Mouse (Mus musculus): ENCODE data around the gene Tgm4. TPM values are rescaled to one million over a fixed set of nuclear protein-coding genes. Genes with fewer than 3 reads are reported as not detected.

Tgm4 gene
- polyA plus RNA-seq, 1 experiment from 2014 or later, result 0.18 TPM

DNA sequence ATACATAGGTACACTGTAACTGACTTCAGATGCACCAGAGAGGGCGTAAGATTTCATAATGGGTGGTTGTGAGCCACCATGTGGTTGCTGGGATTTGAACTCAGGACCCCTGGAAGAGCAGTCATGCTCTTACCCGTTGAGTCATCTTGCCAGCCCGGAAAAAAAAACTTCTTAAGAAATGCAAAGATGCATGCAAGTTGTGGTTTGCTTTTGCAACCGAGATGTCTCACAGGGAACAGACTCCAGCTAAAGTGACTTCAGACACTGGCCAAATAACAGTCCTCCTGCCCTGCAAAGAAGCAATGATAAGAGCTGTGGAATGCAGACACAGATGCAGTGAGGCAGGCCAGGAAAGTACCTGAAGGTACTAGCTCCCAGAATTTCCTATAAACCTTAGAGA lies 56.3 kb downstream of the Tgm4 start:
- H3K4me1 ChIP-seq (ENCODE audit: control insufficient read depth, insufficient read depth, low read length), result no peaks in the 10 kb centered on the region
- ATAC-seq (ENCODE audit: low read depth) (no peak), DNase-seq (ENCODE audit: low spot score) (no peak)
- no peak overlapping the region for H3K9ac ChIP-seq (ENCODE audit: low read depth, low read length)
- H3K4me2 ChIP-seq (ENCODE audit: low read depth, low read length), result no peak overlapping the region
- no peak overlapping the region for H3K4me3 ChIP-seq (ENCODE audit: low read depth, low read length)
- no peak overlapping the region for H3K27ac ChIP-seq (replicated peaks; ENCODE audit: low read depth, low read length)
- no peaks in the 10 kb centered on the region for H3K9me3 ChIP-seq (ENCODE audit: control insufficient read depth, low read length)
- H3K36me3 ChIP-seq (ENCODE audit: control insufficient read depth, insufficient read depth, low read length), result peaks cover 58% of the 10 kb centered on the region
- H3K27me3 ChIP-seq (replicated peaks; ENCODE audit: control insufficient read depth, insufficient read depth, low read length), result no peaks in the 10 kb centered on the region
- 83% methylated on average over 4 of the region's 4 CpGs for WGBS

DNA sequence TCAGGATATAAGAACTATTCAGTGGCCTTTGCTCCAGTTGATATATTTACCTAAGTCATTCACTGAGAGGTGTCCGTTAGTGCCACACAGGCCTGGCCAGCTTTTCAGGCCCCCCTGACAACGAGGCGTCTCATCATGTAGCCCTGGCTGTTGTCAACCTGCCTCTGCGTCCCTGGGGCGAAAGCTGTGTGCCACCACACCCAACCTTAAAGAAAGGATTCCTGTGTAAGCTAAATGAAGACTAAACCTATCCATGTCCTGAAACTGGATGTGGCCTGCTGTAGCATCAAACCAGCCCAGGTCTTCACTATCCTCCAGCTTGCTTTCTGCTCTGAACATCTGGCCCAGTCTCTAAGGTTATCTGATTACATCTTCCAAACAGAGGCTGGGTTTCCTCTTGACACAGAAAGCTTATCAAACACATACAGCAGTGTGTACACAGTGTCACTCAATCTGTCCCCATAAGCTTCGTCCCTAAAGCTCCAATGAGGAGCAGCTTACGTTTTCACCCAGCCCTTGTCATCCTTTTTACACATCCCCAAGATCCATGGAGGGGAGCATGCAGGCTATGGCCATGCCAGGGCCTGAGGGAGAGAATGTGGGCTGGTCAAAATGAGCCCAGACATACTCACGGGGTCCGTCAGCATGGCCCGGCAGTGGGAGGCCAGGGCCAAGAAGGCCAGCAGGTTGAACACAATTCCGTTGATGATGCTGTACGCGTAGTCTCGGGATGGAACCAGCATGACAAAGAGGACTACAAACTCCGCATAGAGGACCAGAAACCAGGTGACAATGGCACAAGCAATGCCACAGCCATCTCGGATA lies 65.3 kb downstream of the Tgm4 start:
- DNase-seq (ENCODE audit: low spot score), result no peak
- ATAC-seq (ENCODE audit: low read depth), result no peak
- Histone ChIP-seq H3K9ac (ENCODE audit: low read depth, low read length) (no peak overlapping the region), H3K4me2 (ENCODE audit: low read depth, low read length) (no peak overlapping the region), H3K27me3 (replicated peaks; ENCODE audit: control insufficient read depth, insufficient read depth, low read length) (no peaks in the 10 kb centered on the region), H3K36me3 (ENCODE audit: control insufficient read depth, insufficient read depth, low read length) (peaks cover 57% of the 10 kb centered on the region), H3K9me3 (ENCODE audit: control insufficient read depth, low read length) (no peaks in the 10 kb centered on the region), H3K4me3 (ENCODE audit: low read depth, low read length) (no peak overlapping the region), H3K27ac (replicated peaks; ENCODE audit: low read depth, low read length) (no peak overlapping the region), H3K4me1 (ENCODE audit: control insufficient read depth, insufficient read depth, low read length) (no peaks in the 10 kb centered on the region)
- WGBS, result 93% methylated on average over 16 of the region's 16 CpGs

- ATAC-seq (ENCODE audit: low read depth) (no peak), DNase-seq (ENCODE audit: low spot score) (no peak)
- Histone ChIP-seq H3K27ac (replicated peaks; ENCODE audit: low read depth, low read length) (no peak overlapping the region), H3K4me1 (ENCODE audit: control insufficient read depth, insufficient read depth, low read length) (no peaks in the 10 kb centered on the region), H3K27me3 (replicated peaks; ENCODE audit: control insufficient read depth, insufficient read depth, low read length) (no peaks in the 10 kb centered on the region), H3K36me3 (ENCODE audit: control insufficient read depth, insufficient read depth, low read length) (peaks cover 37% of the 10 kb centered on the region), H3K9ac (ENCODE audit: low read depth, low read length) (no peak overlapping the region), H3K4me2 (ENCODE audit: low read depth, low read length) (no peak overlapping the region), H3K4me3 (ENCODE audit: low read depth, low read length) (no peak overlapping the region), H3K9me3 (ENCODE audit: control insufficient read depth, low read length) (no peaks in the 10 kb centered on the region)
Observed at GRCm38 (mm10) chr9:123103425-123103824, 68.9 kb downstream of the Tgm4 start.

DNA sequence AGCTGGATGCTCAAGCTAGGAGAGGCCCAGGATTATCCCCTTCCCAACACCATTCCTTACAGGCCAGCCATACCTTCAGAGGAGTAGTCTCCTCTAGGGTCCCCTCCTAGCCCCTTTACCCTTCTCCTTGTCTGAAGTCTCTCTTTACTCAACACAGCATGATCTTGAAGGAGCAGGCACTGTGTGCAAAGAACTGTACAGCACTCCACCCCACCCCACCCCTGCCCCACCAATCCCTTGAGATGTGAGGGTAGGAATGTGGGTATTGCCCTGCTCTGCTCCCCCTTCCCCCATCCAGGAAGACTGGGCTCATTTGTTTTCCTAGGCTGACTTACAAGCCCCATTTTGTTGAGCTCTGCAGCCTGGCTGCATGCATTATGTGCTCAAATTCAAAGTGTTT lies 69.8 kb downstream of the Tgm4 start:
- H3K4me3 ChIP-seq (ENCODE audit: low read depth, low read length), result no peak overlapping the region
- no peak for ATAC-seq (ENCODE audit: low read depth)
- H3K4me2 ChIP-seq (ENCODE audit: low read depth, low read length), result no peak overlapping the region
- no peak for DNase-seq (ENCODE audit: low spot score)
- H3K27ac ChIP-seq (replicated peaks; ENCODE audit: low read depth, low read length), result no peak overlapping the region
- H3K9ac ChIP-seq (ENCODE audit: low read depth, low read length), result no peak overlapping the region
- no peaks in the 10 kb centered on the region for H3K9me3 ChIP-seq (ENCODE audit: control insufficient read depth, low read length)
- H3K36me3 ChIP-seq (ENCODE audit: control insufficient read depth, insufficient read depth, low read length), result peaks cover 28% of the 10 kb centered on the region
- H3K27me3 ChIP-seq (replicated peaks; ENCODE audit: control insufficient read depth, insufficient read depth, low read length), result no peaks in the 10 kb centered on the region
- no peaks in the 10 kb centered on the region for H3K4me1 ChIP-seq (ENCODE audit: control insufficient read depth, insufficient read depth, low read length)

DNA sequence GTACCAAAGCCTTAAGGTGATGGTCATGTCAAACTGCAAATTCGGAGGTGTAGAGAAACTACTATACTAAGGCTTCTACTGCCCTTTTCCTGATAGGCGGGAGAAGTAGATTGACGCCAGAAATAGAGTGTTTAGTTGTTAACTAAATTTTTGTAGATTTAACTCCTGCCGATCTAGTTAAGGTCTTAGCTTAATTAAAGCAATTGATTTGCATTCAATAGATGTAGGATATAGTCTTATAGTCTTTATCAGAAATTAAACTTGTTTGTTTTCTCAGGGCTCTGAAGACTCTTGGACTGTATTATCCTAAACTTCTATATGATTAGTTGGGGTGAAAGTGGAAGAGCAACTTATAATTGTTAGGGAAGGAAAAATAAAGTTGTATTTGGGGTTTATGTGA lies 72.7 kb downstream of the Tgm4 start:
- Histone ChIP-seq H3K9ac (ENCODE audit: low read depth, low read length) (no peak overlapping the region), H3K4me3 (ENCODE audit: low read depth, low read length) (no peak overlapping the region), H3K36me3 (ENCODE audit: control insufficient read depth, insufficient read depth, low read length) (peaks cover 15% of the 10 kb centered on the region; the same call in 1 of the 2 replicates), H3K27me3 (replicated peaks; ENCODE audit: control insufficient read depth, insufficient read depth, low read length) (no peaks in the 10 kb centered on the region), H3K4me2 (ENCODE audit: low read depth, low read length) (no peak overlapping the region), H3K27ac (replicated peaks; ENCODE audit: low read depth, low read length) (no peak overlapping the region), H3K4me1 (ENCODE audit: control insufficient read depth, insufficient read depth, low read length) (peaks cover 4% of the 10 kb centered on the region; the same call in 1 of the 2 replicates), H3K9me3 (ENCODE audit: control insufficient read depth, low read length) (no peaks in the 10 kb centered on the region)
- 88% methylated on average over 4 of the region's 4 CpGs for WGBS
- ATAC-seq (ENCODE audit: low read depth) (no peak), DNase-seq (ENCODE audit: low spot score) (no peak)

DNA sequence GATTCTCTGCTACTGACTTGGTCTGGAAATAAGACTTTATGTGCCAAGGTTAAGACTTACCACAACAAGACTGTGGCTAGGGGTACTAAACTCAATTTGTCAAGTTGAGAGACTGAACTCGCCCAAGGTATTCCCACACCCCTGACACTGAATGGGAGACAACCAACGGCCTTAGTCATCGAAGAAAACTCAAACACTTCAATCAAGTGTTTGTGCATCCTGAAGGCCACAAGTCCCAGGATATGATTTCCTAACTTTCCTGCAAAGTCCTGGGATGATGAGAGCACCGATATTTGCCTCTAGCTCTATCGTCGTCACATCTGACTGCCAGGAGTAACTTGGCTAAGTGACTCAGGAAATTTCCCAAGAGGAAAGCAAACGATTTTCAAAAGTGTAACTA lies 74.7 kb downstream of the Tgm4 start:
- no peaks in the 10 kb centered on the region for H3K27me3 ChIP-seq (replicated peaks; ENCODE audit: control insufficient read depth, insufficient read depth, low read length)
- ATAC-seq (ENCODE audit: low read depth) (no peak), DNase-seq (ENCODE audit: low spot score) (no peak)
- peaks cover 15% of the 10 kb centered on the region; the same call in 1 of the 2 replicates for H3K36me3 ChIP-seq (ENCODE audit: control insufficient read depth, insufficient read depth, low read length)
- H3K4me2 ChIP-seq (ENCODE audit: low read depth, low read length), result no peak overlapping the region
- H3K9me3 ChIP-seq (ENCODE audit: control insufficient read depth, low read length), result no peaks in the 10 kb centered on the region
- H3K27ac ChIP-seq (replicated peaks; ENCODE audit: low read depth, low read length), result no peak overlapping the region
- H3K4me3 ChIP-seq (ENCODE audit: low read depth, low read length), result no peak overlapping the region
- no peak overlapping the region for H3K9ac ChIP-seq (ENCODE audit: low read depth, low read length)
- WGBS, result 87% methylated on average over 7 of the region's 7 CpGs
- peaks cover 11% of the 10 kb centered on the region; the same call in 1 of the 2 replicates for H3K4me1 ChIP-seq (ENCODE audit: control insufficient read depth, insufficient read depth, low read length)

- ATAC-seq (ENCODE audit: low read depth) (no peak), DNase-seq (ENCODE audit: low spot score) (peak; percentile 6)
- H3K36me3 ChIP-seq (ENCODE audit: control insufficient read depth, insufficient read depth, low read length), result peaks cover 11% of the 10 kb centered on the region; the same call in 1 of the 2 replicates
- H3K9ac ChIP-seq (ENCODE audit: low read depth, low read length), result peak overlapping the region; percentile 94
- no peaks in the 10 kb centered on the region for H3K27me3 ChIP-seq (replicated peaks; ENCODE audit: control insufficient read depth, insufficient read depth, low read length)
- H3K4me2 ChIP-seq (ENCODE audit: low read depth, low read length), result peak overlapping the region; percentile 72
- H3K4me1 ChIP-seq (ENCODE audit: control insufficient read depth, insufficient read depth, low read length), result peaks cover 11% of the 10 kb centered on the region; the same call in 1 of the 2 replicates
- H3K4me3 ChIP-seq (ENCODE audit: low read depth, low read length), result peak overlapping the region; percentile 90
- H3K9me3 ChIP-seq (ENCODE audit: control insufficient read depth, low read length), result no peaks in the 10 kb centered on the region
- H3K27ac ChIP-seq (replicated peaks; ENCODE audit: low read depth, low read length), result no peak overlapping the region
- WGBS, result 54% methylated on average over 8 of the region's 8 CpGs
Observed at GRCm38 (mm10) chr9:123111751-123112221, 77.3 kb downstream of the Tgm4 start.

GRCm38 (mm10) chr9:123112805-123113521 lies 78.4 kb downstream of the Tgm4 start, which contains the start of the genes Zdhhc3 and Exosc7:
TSS of gene Zdhhc3 (minus strand) at chr9:123113205.
TSS of gene Exosc7 (plus strand) at chr9:123113215.
- Histone ChIP-seq H3K4me3 (ENCODE audit: low read depth, low read length) (peak within 1 kb of the TSS; percentile 90), H3K9ac (ENCODE audit: low read depth, low read length) (peak within 1 kb of the TSS; percentile 94), H3K4me2 (ENCODE audit: low read depth, low read length) (peak within 1 kb of the TSS; percentile 72), H3K27ac (replicated peaks; ENCODE audit: low read depth, low read length) (peak within 1 kb of the TSS; percentile 92), H3K4me1 (ENCODE audit: control insufficient read depth, insufficient read depth, low read length) (peaks cover 11% of the 10 kb centered on the region; the same call in 1 of the 2 replicates), H3K27me3 (replicated peaks; ENCODE audit: control insufficient read depth, insufficient read depth, low read length) (no peaks in the 10 kb centered on the region), H3K9me3 (ENCODE audit: control insufficient read depth, low read length) (no peaks in the 10 kb centered on the region), H3K36me3 (ENCODE audit: control insufficient read depth, insufficient read depth, low read length) (peaks cover 13% of the 10 kb centered on the region; the same call in 1 of the 2 replicates)
- ATAC-seq (ENCODE audit: low read depth) (peak; percentile 95), DNase-seq (ENCODE audit: low spot score) (peak; percentile 93)
- 0% methylated on average over 30 of the region's 79 CpGs for WGBS

Measured in embryonic facial prominence, embryonic 14.5 days (tissue).